Mouse (Mus musculus) liver, adult (tissue): ENCODE results near the gene Gdf11.

Experiments used
- GATA4 ChIP-seq: IDR thresholded peaks from 2 replicates; pipeline ENCODE4 v1.6.1; 2014; ENCODE audit warnings: mild to moderate bottlenecking, low read length; ENCODE audit not compliant: insufficient replicate concordance

Gene Gdf11

GRCm38 (mm10) chr10:128910066-128910841 is 18.7 kb upstream of the Gdf11 start:
- TF ChIP-seq GATA4: no peak

GRCm38 (mm10) chr10:128909567-128910028 is 18.1 kb upstream of the Gdf11 start:
- no peak for TF ChIP-seq GATA4

- no peak for TF ChIP-seq GATA4
These were observed 17.4 kb upstream of the Gdf11 start for GRCm38 (mm10) chr10:128908778-128909448.

GRCm38 (mm10) chr10:128904812-128905211 is 13.3 kb upstream of the Gdf11 start:
- TF ChIP-seq GATA4: no peak

GRCm38 (mm10) chr10:128902409-128902988 is 11.0 kb upstream of the Gdf11 start:
- no peak for TF ChIP-seq GATA4

- TF ChIP-seq GATA4: no peak
These were observed 9.9 kb upstream of the Gdf11 start for GRCm38 (mm10) chr10:128901409-128901808.

- no peak for TF ChIP-seq GATA4
These were observed 9.2 kb upstream of the Gdf11 start, which contains the start of gene Cd63 for GRCm38 (mm10) chr10:128900698-128901097. Gene Cd63, plus strand, starts transcription at chr10:128900989.

- no peak for TF ChIP-seq GATA4
These were observed 8.4 kb upstream of the Gdf11 start for GRCm38 (mm10) chr10:128899759-128900490.

GRCm38 (mm10) chr10:128897501-128897900 is 6.0 kb upstream of the Gdf11 start:
- TF ChIP-seq GATA4: no peak

GRCm38 (mm10) chr10:128896807-128897206 is 5.3 kb upstream of the Gdf11 start:
- no peak for TF ChIP-seq GATA4

GRCm38 (mm10) chr10:128895952-128896693 is 4.6 kb upstream of the Gdf11 start:
- no peak for TF ChIP-seq GATA4

- TF ChIP-seq GATA4: no peak
These were observed 3.9 kb upstream of the Gdf11 start for GRCm38 (mm10) chr10:128895437-128895836.

GRCm38 (mm10) chr10:128892246-128892645 is 728 bp upstream of the Gdf11 start:
- TF ChIP-seq GATA4: no peak

- TF ChIP-seq GATA4: no peak
These were observed 879 bp downstream of the Gdf11 start for GRCm38 (mm10) chr10:128890383-128891295.

GRCm38 (mm10) chr10:128889846-128890245 is 1.7 kb downstream of the Gdf11 start:
- TF ChIP-seq GATA4: no peak
